Mouse (Mus musculus): ENCODE results near the gene Gramd4.
"Not testable (repeated sequence)": the region's sequence is repeated elsewhere in the genome, so short reads cannot be mapped to it uniquely, and the experiment has no call there.

The Gramd4 gene

GRCm38 (mm10) chr15:86090578-86090977 is 33.1 kb downstream of the Gramd4 start:
- DNase-seq (ENCODE audit: low read depth, low spot score) = no peak

DNA sequence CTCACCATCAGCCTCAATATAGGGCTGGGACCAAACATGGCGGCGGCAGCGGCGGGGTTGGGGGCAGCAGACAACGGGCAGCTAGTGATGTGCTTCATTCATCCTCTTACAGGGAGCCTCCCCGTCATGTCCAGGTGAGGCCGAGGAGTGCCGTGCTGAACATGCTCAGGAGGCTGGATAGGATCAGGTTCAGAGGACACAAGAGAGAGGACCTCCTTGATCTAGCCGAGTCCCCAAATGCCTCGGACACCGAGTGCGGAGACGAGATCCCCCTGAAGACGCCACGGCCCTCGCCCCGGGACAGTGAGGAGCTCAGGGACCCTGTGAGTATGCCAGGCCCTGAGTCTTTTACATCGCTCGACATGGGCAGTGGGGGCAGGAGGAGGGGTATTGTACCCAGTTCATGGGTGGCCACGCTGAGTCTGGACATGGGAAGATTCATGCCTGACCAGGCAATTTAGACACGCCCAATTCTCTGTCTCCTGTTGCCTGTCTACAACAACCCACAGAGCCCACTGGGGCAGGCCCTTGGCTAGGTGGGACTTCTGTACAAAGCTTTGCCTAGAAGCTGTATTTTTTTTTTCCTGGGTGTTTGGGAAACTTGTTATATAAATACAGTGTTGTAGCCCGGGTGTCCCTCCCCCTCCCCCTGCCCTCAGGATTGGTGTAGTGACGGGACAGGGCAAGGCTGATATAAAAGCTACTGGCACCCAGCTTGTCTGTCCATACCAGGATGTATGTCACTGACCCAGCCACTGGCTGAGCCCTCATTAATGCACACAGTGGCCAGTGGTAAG is 33.9 kb downstream of the Gramd4 start:
- no peak for DNase-seq (ENCODE audit: low read depth, low spot score)

DNA sequence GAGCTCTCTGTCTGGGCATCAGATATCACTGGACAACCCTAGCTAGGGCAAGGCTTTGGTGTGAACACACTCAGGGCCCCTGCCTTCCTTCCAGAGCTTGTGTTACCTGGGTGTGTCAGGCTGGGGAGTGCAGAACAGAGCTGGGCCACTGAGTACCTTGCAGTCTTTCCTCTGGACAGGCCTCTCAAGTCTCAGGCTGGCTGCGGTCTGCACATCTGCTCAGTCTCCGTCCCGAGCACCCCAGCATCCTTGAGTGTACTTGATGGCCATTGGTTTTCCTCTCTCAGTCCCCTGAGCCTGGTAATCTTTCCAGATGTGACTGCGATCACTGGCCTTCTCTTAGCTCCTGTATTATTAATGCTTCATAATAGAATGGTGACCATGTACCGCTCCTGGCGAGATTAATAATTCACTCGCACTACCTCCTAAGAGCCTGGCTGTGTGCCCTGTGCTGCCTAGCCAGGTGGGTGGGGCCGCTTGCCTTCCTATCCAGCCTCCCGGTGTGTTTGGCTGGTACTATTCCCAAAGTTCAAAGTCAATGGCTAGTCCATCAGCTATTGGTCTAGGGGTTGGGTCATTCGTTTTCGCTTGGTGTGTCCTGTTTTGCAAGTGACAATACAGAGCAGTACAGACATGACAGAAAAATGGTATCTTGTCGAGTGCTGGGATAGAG is 34.6 kb downstream of the Gramd4 start:
- no peak for DNase-seq (ENCODE audit: low read depth, low spot score)

GRCm38 (mm10) chr15:86093236-86093635 is 35.7 kb downstream of the Gramd4 start:
- no peak for DNase-seq (ENCODE audit: low read depth, low spot score)

- DNase-seq (ENCODE audit: low read depth, low spot score) = no peak
These were observed 37.0 kb downstream of the Gramd4 start for GRCm38 (mm10) chr15:86094324-86095121.

DNA sequence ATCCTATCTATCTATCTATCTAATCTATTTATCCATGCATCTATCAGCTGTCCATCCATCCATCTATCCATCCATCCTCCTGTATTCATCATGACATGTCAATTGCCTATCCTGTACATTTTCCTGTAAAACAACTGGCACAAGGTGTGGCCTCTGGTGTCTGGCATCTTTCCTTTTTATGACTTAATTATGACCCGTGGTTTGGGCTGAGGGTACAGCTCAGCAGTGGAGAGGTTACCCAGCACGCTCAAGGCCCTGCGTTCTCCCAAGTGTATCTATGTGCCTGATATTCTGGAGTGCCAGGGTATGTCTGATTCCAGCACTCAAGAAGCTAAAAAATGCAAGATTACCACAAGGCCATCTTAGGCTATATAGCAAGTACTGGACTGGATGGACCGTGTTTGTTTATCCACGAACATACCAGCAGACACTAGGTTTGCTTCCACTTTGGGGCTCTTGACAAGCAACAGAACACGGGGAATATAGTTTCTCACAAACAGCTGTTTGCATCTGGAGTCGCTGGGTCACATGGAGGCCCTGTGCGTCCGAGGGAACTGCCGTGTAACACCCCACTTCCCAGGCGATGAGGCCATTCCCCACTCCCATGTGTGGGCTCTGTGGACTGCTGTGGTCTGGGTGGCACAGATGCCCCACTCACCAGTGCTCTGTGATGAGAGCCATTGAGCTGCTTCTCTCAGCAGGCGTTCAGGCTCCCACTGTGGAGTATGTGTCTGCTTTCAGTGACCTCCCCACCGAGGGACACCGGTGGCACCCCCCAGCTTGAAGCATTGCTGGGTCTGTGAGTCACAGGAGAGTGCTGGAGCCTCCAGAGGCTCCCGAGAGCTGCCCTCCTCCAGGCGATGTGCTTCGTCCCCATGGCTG is 38.5 kb downstream of the Gramd4 start:
- no peak for DNase-seq (ENCODE audit: low read depth, low spot score)

DNA sequence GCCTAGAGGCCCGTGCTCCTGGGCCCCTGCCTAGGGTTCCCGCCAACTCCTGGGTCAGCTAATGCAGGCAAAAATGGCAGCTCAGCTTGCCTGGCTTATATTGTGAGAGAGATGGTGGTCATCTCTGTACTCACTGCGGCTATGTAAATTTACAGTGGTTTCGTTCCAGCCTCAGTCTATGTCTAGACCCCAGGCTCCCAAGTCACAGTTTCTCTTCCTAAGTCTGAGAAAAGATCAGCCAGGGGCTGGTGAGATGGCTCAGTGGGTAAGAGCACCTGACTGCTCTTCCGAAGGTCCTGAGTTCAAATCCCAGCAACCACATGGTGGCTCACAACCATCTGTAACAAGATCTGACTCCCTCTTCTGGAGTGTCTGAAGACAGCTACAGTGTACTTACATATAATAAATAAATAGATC is 39.1 kb downstream of the Gramd4 start:
- DNase-seq (ENCODE audit: low read depth, low spot score) = not testable (repeated sequence)

- no peak for DNase-seq (ENCODE audit: low read depth, low spot score)
These were observed 40.4 kb downstream of the Gramd4 start for GRCm38 (mm10) chr15:86097871-86098270.

GRCm38 (mm10) chr15:86101585-86101984 is 44.1 kb downstream of the Gramd4 start:
- no peak for DNase-seq (ENCODE audit: low read depth, low spot score)

GRCm38 (mm10) chr15:86102308-86102707 is 44.8 kb downstream of the Gramd4 start:
- DNase-seq (ENCODE audit: low read depth, low spot score) = no peak

- DNase-seq (ENCODE audit: low read depth, low spot score) = no peak
These were observed 47.2 kb downstream of the Gramd4 start for GRCm38 (mm10) chr15:86104401-86105344.

DNA sequence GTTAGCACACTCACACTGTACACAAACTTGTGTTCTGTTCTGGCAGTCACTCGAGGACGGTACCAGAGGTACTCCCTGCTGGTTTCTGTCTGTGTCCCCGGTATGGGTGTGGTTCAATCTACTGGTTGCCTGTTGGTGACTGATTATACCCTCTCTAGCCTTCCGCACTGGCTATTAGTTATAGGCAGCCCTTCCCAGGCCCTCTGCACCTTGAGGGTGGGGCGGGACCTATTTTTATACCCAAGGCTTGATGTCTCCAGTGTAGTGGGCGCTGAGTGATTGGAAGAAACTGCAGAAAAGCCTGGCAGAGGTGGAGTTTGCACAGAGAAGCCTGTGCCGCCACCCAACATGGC is 47.8 kb downstream of the Gramd4 start:
- no peak for DNase-seq (ENCODE audit: low read depth, low spot score)

DNA sequence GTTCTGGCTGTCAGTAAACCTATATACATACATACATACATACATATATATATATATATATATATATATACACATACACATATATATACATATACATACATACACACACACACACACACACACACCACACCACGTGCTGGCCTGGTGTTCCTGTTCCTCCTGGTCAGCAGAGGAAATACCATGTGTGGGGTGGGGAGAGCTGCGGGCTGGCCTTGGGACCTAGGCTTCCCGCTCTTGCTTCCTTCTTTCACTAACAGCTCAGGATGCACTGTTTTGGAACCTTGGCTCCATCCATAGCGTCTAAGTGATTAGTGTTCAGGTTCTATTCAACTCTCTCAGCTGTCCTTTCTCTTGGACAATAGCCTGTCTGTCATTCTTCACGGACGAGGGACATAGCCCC is 48.3 kb downstream of the Gramd4 start:
- no peak for DNase-seq (ENCODE audit: low read depth, low spot score)

DNA sequence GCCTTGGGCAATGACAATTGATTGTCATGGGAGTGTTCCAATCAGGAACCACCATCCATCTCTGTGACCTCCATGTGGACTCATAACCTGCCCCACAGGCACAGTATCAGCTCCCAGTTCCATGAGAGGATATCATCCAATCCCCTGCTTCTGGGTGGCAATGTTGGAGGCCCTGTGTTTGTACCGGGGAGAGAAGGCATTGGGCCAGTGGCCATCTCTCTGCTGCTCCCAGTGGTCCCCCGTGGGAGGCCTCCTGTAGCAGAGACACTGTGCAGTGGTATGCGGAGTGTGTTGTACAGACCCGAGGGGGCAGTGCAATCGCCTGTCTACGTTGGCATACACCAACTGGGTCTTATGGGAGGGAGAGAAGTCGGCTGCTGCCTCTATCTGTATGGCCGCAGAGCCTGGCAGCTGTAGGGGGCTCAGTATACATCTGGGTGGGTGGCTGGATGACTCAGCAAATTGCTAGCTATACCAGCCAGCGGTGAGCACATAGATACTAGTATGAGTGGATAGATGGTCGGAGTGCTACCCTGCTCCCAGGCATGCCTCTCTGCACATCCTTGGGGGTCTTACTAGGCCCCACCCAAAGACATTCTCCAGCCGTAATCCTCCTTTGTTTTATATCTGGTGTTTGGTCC is 50.5 kb downstream of the Gramd4 start:
- DNase-seq (ENCODE audit: low read depth, low spot score) = no peak

- DNase-seq (ENCODE audit: low read depth, low spot score) = no peak
These were observed 51.8 kb downstream of the Gramd4 start for GRCm38 (mm10) chr15:86109245-86109644.

GRCm38 (mm10) chr15:86109650-86110211 is 52.2 kb downstream of the Gramd4 start:
- DNase-seq (ENCODE audit: low read depth, low spot score) = no peak

- no peak for DNase-seq (ENCODE audit: low read depth, low spot score)
These were observed 53.0 kb downstream of the Gramd4 start for GRCm38 (mm10) chr15:86110361-86111103.

DNA sequence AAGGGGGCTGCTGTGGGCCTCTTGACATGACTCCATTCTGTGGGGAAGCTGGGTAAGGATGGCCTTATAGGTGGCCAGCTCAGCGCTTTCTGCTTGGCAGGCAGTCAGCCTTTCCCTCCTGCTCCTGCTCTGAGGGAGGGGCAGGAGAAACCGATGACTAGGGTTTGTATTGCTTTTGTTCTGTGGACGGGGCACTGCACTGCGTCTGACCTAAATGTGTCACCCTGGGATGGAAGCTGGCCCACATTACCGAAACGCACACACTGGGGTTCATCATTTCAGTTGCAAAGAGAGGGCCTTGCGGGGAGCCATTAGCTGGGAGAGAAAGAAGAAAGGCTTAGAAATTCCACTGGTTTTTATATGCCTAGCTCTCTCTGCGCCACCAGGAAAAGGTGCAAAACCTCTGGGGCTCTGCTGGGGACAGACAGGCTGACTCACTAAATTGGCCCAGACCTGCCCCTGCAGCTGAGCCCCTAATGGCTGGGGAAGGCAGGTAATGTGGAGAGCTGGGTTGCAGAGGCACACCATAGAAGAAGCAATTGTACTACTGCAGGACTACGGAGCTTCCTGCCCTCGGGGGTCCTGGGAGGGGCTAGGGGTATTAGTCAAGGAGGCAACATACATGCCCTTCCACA is 55.3 kb downstream of the Gramd4 start:
- DNase-seq (ENCODE audit: low read depth, low spot score) = no peak

Measured in retina, postnatal 7 days (tissue).